Mouse (Mus musculus) c-Kit-negative CD71-positive TER-119-positive erythroid progenitor cells, embryonic 14.5 days (primary cell): ENCODE measurements around the gene Ctdnep1.

Experiments used
- DNase-seq: peaks from one replicate; pipeline ENCODE4 v3.0.0-alpha.2; 2013; ENCODE audit warnings: low read depth, low spot score

Gene Ctdnep1

DNA sequence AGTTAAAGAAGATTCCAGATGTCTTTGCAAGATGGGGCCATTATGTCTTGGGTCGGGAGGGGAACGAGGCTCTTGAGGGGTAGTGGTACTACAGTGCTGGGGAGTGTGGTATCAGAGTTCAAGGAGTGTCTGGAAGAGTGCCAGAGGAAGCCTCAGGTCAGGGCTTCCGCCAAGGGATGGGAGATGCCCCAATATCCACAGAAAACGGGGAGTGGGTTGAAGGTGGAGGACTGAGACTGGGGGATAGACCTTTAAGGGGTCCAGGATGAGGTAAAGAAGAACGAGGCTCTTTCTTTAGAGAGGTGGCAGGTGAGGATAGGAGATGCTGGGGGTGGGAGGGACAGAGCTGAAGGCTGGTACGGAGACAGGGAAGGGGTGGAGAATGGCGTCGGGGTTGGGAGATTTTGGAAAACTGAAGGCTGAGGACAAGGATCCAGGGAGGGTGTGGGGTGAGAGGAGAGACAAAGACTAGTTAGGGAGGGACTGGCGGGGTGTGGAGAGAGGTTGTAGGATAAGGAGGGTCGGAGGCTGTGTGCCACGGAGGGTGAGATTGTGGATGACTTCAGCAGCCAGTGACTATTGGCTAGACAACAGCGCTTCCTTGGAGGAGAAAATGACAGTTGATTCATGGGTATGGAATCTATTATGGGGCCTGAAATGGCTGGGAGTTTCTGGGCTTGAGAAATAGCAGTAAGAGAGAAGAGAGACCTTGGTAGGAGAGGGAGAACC is 47.6 kb downstream of the Ctdnep1 start:
- DNase-seq = no peak

DNA sequence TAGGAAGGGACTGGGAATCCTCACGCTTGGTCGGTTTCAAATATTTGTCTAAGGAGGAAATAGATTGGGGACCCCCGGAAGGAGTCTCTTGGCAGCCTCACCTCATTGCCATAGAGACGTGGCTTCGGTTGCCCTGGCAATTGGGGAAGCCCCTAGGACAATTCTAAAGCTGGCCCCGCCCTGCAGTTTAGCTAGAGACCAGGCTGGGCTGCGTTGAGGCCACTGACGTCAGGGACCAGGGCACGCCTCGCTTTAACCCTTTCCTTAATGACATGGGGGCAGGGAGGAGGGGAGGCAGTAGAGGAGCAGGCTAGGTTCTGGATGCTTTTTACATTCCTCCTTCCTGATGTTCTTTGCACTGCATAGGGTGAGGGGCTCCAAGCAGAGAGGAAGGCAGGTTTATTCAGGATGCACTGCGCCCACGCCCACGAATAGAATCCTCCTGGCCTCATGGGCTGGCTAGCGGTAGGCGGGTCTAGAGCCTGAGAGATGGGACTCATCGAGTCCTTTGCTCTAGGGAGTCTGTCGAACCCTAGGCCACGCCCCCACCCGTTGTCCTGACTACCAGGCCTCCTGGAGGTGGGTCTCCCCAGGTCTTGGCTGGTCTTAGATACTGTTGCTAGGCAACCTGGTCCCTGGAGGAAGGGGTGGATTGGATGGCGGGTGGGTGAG is 48.3 kb downstream of the Ctdnep1 start:
- DNase-seq = no peak

DNA sequence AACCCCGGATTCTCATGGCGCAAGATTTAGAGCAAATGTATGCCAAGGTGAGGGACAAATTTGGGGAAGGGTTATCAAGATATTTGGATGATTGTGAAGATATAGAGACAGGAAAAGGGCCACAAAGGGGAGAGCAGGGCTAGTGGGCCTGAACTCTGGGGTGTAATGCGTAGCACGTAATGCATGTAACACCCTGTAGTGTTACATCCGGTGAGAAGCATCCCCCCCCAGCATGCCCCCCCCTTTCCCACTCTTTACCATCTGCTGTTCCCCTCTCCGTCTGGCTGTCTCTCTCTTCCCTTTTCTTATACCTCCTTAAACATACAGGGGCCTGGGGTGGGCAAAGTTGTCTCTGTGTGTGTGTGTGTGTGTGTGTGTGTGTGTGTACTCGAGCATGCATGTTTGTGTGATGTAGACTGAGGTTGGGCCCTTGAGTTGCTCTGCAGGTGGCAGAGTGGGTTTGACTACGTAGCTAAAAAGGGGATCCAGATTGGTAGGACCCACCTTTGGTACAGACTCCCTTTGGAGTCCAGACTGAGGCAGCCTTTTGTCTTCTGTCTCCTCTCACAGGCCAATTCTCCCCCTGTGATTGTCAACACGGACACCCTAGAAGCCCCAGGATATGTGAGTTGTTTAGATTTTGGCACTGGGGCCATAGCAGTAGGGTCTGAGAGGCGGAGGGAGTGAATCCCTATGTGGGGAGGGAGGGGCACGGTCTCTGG is 49.0 kb downstream of the Ctdnep1 start:
- DNase-seq = no peak

DNA sequence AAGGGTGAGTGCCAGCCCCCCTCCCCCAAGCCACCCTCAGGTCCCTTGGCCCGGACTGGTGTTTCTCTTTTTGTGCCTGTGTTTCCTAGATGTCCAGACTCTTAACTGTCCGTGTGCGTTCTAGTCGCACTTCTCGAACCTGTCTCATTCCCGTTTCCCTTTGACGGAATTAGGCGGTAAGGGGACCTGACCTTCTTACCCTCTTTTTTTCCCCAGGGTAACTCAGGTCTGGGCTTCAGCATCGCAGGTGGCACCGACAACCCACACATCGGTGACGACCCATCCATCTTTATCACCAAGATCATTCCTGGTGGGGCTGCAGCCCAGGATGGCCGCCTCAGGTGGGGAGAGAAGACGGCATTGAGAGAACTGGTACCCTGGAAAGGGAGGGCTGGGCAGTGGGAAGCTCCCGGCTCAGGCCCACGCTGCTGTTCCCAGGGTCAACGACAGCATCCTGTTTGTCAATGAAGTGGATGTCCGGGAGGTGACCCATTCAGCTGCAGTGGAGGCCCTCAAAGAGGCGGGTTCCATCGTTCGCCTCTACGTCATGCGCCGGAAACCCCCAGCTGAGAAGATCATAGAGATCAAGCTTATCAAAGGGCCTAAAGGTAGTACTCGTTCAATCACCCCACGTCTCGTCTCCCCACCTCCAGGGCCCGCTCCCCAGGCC is 49.8 kb downstream of the Ctdnep1 start:
- no peak for DNase-seq

DNA sequence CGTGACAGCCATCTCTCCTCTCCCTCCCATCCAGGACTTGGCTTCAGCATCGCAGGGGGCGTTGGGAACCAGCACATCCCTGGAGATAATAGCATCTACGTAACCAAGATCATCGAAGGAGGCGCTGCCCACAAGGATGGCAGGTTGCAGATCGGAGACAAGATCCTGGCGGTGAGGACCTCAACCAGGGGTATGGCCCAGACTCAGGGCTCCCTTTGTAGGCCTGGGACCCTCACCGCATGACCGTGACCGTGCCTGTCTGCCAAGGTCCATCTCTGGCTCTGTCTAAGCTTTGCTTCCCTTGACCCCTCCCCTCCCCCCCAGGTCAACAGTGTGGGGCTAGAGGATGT is 50.3 kb downstream of the Ctdnep1 start:
- DNase-seq = no peak

DNA sequence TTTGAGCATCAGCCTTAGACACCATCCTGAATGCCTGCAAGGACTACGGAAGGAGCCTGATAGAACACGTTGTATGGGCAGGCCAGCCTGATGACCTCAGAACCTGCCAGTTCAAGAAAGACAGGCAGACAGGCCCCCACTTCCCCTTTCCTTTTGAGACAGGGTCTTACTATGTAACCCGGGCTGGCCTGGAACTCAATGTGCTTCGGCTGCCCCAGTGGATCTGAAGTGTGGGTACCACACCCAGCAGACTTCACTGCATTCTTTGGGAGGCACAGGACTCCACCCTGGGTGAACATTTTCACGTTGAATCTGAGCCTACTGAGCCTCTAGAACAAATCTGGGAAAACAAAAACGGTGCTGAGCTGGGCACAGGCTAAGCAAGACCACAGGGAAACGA is 57.2 kb downstream of the Ctdnep1 start:
- no peak for DNase-seq

DNA sequence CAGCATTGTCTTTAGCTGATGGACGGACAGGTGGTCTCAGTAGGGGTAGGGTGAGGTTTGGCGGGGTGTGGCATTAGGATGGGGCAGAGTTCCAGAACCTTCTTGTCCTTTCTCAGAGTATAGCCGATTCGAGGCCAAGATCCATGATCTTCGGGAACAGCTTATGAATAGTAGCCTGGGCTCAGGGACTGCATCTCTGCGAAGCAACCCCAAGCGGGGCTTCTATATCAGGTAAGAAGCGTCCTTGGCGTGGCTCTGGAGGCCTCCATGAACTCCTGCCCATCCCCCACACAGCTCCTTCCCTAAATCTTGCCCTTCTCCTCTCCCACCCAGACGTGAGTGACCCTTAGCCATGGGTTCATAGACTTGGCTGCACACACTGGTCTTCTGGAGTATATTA is 58.7 kb downstream of the Ctdnep1 start:
- DNase-seq = no peak

DNA sequence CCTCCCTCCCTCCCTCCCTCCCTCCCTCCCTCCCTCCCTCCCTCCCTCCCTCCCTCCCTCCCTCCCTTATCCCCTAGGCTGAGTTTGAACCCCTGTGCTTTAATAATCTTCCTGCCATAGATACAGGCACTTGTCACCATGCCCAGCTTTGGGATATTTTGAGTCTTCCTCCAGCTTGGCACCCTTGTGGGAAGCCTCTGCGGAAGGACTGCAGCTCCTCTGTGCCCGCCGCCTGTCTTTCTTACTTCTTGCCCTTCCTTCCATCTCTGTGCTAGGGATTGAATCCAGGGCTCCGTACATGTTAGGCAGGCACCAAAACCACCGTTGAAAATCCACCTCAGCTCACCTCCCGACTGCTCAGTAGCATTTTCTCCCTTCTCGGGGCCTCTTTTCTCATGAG is 59.2 kb downstream of the Ctdnep1 start:
- DNase-seq = no peak
